Mouse (Mus musculus) cerebellum, adult 18-20 months (tissue): ENCODE results near the gene Olfr2.
A peak's percentile ranks its signal among the peaks of the same experiment; 100 is the strongest.
"Not testable (repeated sequence)": the region's sequence is repeated elsewhere in the genome, so short reads cannot be mapped to it uniquely, and the experiment has no call there.

ENCODE experiments used
- DNase-seq, 2 experiments: peaks; one replicate each; pipeline ENCODE4 v3.0.0; 2021

The Olfr2 gene

GRCm38 (mm10) chr7:107005972-107006371 is at the start of gene Olfr2:
Olfr2 (minus strand) TSS chr7:107006072.
- DNase-seq: no peak

- no peak for DNase-seq
These were observed 41.7 kb upstream of the Olfr2 start for GRCm38 (mm10) chr7:107047578-107047977.

- peak; percentile 8 to 22 for DNase-seq
These were observed 40.0 kb upstream of the Olfr2 start for GRCm38 (mm10) chr7:107045833-107046232.

GRCm38 (mm10) chr7:107044407-107044806 is 38.5 kb upstream of the Olfr2 start:
- DNase-seq: no peak

GRCm38 (mm10) chr7:107043136-107043535 is 37.3 kb upstream of the Olfr2 start:
- no peak for DNase-seq

- no peak for DNase-seq
These were observed 34.2 kb upstream of the Olfr2 start for GRCm38 (mm10) chr7:107039934-107040563.

- DNase-seq: no peak
These were observed 25.0 kb upstream of the Olfr2 start, which contains the start of gene Olfr713 for GRCm38 (mm10) chr7:107030874-107031273. Olfr713 (plus strand) TSS chr7:107031174.

- DNase-seq: no peak
These were observed 1.7 kb downstream of the Olfr2 start for GRCm38 (mm10) chr7:107004169-107004568.

GRCm38 (mm10) chr7:107000798-107001197 is 5.1 kb downstream of the Olfr2 start:
- DNase-seq: no peak

- no peak for DNase-seq
These were observed 20.6 kb downstream of the Olfr2 start for GRCm38 (mm10) chr7:106985236-106985635.

GRCm38 (mm10) chr7:106975353-106975752 is 30.5 kb downstream of the Olfr2 start, which contains the start of gene Olfr711:
Olfr711 (minus strand) TSS chr7:106975453.
- no peak for DNase-seq

GRCm38 (mm10) chr7:106967503-106967902 is 38.4 kb downstream of the Olfr2 start:
- not testable (repeated sequence) for DNase-seq

- DNase-seq: no peak
These were observed 42.0 kb downstream of the Olfr2 start, which contains the start of gene Olfr6 for GRCm38 (mm10) chr7:106963837-106964236. Olfr6 (minus strand) TSS chr7:106963937.

GRCm38 (mm10) chr7:106948212-106948611 is 57.7 kb downstream of the Olfr2 start, which contains the start of gene Olfr710:
Olfr710 (minus strand) TSS chr7:106948312.
- DNase-seq: no peak
